Mouse (Mus musculus): ENCODE measurements around the gene Chrnb4. TPM values are rescaled to one million over a fixed set of nuclear protein-coding genes. Genes with fewer than 3 reads are reported as not detected.

Chrnb4 gene
- total and polyA plus RNA-seq, 3 experiments: 0.05 to 0.33 (median 0.08) TPM

DNA sequence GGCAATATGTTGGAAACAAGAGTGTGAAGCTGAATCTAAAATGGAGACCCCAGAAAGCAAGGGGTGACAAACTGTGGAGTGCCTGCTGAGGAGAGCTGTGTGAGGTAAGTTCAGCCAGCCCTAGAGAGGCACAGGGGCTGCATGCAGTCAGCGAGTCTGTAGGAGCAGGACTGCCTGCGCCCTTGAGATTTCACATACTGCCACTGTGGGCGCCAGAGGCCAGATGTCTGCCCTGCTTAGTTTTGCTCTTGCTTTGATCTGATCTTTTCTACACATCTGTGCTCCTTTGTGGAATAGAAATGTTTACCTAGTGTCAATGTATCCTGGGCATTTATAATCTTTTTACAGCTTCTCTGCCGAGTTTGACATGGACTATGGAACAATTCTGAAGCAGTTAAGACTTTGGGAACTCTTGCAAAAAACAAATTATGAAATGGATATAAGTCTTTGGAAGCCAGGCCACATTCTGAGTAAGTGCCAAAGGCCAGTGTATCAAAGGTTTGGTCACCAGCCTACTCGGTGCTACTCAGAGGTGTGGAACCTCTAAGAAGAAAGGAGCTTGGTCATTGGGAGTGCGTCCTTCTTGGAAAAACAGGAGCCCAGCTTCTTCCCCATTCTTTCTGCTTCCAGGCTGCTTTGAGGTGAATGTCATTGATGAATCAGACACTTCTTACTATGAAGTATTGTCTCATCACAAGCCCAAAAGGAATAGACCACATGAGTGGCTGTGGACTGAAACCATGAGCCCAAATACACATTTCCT is 37.8 kb downstream of the Chrnb4 start:
- WGBS: 44% methylated on average over 6 of the region's 6 CpGs
- 0 out of 2 replicates have a peak, but pooled peaks cover 3% of the 10 kb centered on the region for H3K27me3 ChIP-seq (ENCODE audit: control insufficient read depth, insufficient read depth, low read length)
- H3K36me3 ChIP-seq (ENCODE audit: control insufficient read depth, insufficient read depth, low read length): no peaks in the 10 kb centered on the region
- H3K27ac ChIP-seq: no peak overlapping the region
- intact Hi-C loops (cut with DNase I): no loop called here
- TF ChIP-seq CTCF (IDR thresholded peaks at IDR 0.05) (no peak), POLR2A (IDR thresholded peaks at IDR 0.05; ENCODE audit: insufficient read depth, low read depth, low read length) (no peak), EP300 (IDR thresholded peaks at IDR 0.05; ENCODE audit: insufficient read depth, low read depth, low read length) (no peak)
- no peak overlapping the region for H3K4me3 ChIP-seq
- H3K4me1 ChIP-seq (ENCODE audit: control insufficient read depth, insufficient read depth, low read length): no peaks in the 10 kb centered on the region
- no peak for DNase-seq
- no peak overlapping the region for H3K9ac ChIP-seq (ENCODE audit: low read depth, low read length)
- no peaks in the 10 kb centered on the region for H3K79me2 ChIP-seq (replicated peaks; ENCODE audit: control insufficient read depth, insufficient read depth, low read length)

DNA sequence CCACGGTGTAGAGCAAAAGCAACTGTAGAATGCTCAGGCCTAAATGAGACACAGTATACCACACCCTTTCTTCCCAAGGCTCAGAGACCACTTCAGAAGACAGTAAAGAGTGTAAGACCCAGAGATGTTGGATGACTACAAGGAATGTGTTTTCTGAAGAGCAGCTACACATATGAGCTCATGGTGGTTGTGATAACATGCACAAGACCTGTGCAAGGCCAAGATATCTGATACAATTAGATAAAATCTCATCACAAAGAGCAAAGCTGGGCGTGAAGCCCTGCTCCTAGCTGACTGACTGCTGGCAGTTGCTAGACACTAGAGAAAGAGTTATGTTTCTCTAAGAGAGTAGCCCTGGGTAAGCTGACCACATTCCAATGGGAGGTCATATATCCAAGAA is 38.9 kb downstream of the Chrnb4 start:
- Histone ChIP-seq H3K36me3 (ENCODE audit: control insufficient read depth, insufficient read depth, low read length) (no peaks in the 10 kb centered on the region), H3K4me1 (ENCODE audit: control insufficient read depth, insufficient read depth, low read length) (no peaks in the 10 kb centered on the region), H3K79me2 (replicated peaks; ENCODE audit: control insufficient read depth, insufficient read depth, low read length) (no peaks in the 10 kb centered on the region), H3K27ac (no peak overlapping the region), H3K27me3 (ENCODE audit: control insufficient read depth, insufficient read depth, low read length) (0 out of 2 replicates have a peak, but pooled peaks cover 3% of the 10 kb centered on the region), H3K4me3 (no peak overlapping the region), H3K9ac (ENCODE audit: low read depth, low read length) (no peak overlapping the region)
- intact Hi-C loops (cut with DNase I): no loop called here
- TF ChIP-seq CTCF (IDR thresholded peaks at IDR 0.05): no peak
- TF ChIP-seq EP300 (IDR thresholded peaks at IDR 0.05; ENCODE audit: insufficient read depth, low read depth, low read length): no peak
- TF ChIP-seq POLR2A (IDR thresholded peaks at IDR 0.05; ENCODE audit: insufficient read depth, low read depth, low read length): no peak
- no peak for DNase-seq
- 66% methylated on average over 2 of the region's 2 CpGs for WGBS

DNA sequence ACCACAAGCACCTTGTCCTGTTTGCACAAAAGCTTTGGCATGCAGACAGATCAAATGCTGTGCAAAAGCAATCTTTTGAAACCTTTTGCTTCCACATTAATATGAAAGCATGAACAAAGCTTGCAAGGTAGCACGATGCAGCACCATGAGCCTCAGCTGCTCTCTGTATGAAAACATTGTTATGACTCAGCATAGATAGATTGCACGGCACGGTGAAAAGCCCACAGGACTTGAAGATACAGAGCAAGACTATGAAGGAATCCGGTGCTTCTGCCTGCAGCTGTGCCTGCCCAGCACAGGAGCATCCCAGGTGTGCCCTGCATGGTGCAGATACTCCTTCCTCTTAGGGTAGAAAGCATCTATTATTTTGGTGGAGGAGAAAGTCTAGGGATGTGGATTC is 45.0 kb downstream of the Chrnb4 start:
- no peak for DNase-seq
- intact Hi-C loops (cut with DNase I): no loop called here
- no peak overlapping the region for H3K9ac ChIP-seq (ENCODE audit: low read depth, low read length)
- no peak overlapping the region for H3K4me3 ChIP-seq
- no peak for TF ChIP-seq EP300 (IDR thresholded peaks at IDR 0.05; ENCODE audit: insufficient read depth, low read depth, low read length)
- no peak for TF ChIP-seq CTCF (IDR thresholded peaks at IDR 0.05)
- TF ChIP-seq POLR2A (IDR thresholded peaks at IDR 0.05; ENCODE audit: insufficient read depth, low read depth, low read length): no peak
- no peaks in the 10 kb centered on the region for H3K36me3 ChIP-seq (ENCODE audit: control insufficient read depth, insufficient read depth, low read length)
- no peaks in the 10 kb centered on the region for H3K79me2 ChIP-seq (replicated peaks; ENCODE audit: control insufficient read depth, insufficient read depth, low read length)
- no peaks in the 10 kb centered on the region for H3K27me3 ChIP-seq (ENCODE audit: control insufficient read depth, insufficient read depth, low read length)
- no peaks in the 10 kb centered on the region for H3K4me1 ChIP-seq (ENCODE audit: control insufficient read depth, insufficient read depth, low read length)
- H3K27ac ChIP-seq: no peak overlapping the region
- WGBS: 71% methylated on average over 4 of the region's 4 CpGs

GRCm38 (mm10) chr9:54995645-54996044 is 52.9 kb downstream of the Chrnb4 start:
- no peak overlapping the region for H3K9ac ChIP-seq (ENCODE audit: low read depth, low read length)
- no peak for DNase-seq
- no peaks in the 10 kb centered on the region; the same call in 1 of the 2 replicates for H3K27me3 ChIP-seq (ENCODE audit: control insufficient read depth, insufficient read depth, low read length)
- no peak overlapping the region for H3K27ac ChIP-seq
- no peaks in the 10 kb centered on the region for H3K36me3 ChIP-seq (ENCODE audit: control insufficient read depth, insufficient read depth, low read length)
- H3K4me3 ChIP-seq: no peak overlapping the region
- 48% methylated on average over 3 of the region's 3 CpGs for WGBS
- no peaks in the 10 kb centered on the region for H3K4me1 ChIP-seq (ENCODE audit: control insufficient read depth, insufficient read depth, low read length)
- intact Hi-C loops (cut with DNase I): no loop called here
- H3K79me2 ChIP-seq (replicated peaks; ENCODE audit: control insufficient read depth, insufficient read depth, low read length): no peaks in the 10 kb centered on the region
- no peak for TF ChIP-seq EP300 (IDR thresholded peaks at IDR 0.05; ENCODE audit: insufficient read depth, low read depth, low read length)
- TF ChIP-seq CTCF (IDR thresholded peaks at IDR 0.05): no peak
- TF ChIP-seq POLR2A (IDR thresholded peaks at IDR 0.05; ENCODE audit: insufficient read depth, low read depth, low read length): no peak

DNA sequence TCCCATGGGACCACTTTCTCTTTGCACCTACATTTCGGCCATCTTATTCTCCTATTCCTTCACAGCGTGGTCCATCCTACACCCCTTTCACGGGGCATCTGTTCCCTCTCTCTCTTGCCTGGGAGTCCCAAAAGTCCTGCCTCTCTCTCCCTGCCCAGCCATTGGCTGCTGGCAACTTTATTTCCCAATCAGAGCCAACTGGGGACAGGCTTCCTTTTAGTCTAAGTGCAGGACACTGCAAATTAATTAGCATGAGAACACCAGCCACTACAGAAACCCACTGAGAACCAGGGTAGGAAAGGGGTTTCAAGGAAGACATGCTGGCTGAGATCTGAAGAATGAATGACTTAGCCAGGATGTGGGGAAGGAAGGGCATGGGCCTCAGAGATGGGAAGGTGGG is 54.2 kb downstream of the Chrnb4 start:
- no peak for DNase-seq
- Histone ChIP-seq H3K4me1 (ENCODE audit: control insufficient read depth, insufficient read depth, low read length) (no peaks in the 10 kb centered on the region), H3K27me3 (ENCODE audit: control insufficient read depth, insufficient read depth, low read length) (no peaks in the 10 kb centered on the region; the same call in 1 of the 2 replicates), H3K9ac (ENCODE audit: low read depth, low read length) (no peak overlapping the region), H3K79me2 (replicated peaks; ENCODE audit: control insufficient read depth, insufficient read depth, low read length) (no peaks in the 10 kb centered on the region), H3K36me3 (ENCODE audit: control insufficient read depth, insufficient read depth, low read length) (no peaks in the 10 kb centered on the region), H3K27ac (no peak overlapping the region), H3K4me3 (no peak overlapping the region)
- 62% methylated on average over 3 of the region's 3 CpGs for WGBS
- TF ChIP-seq POLR2A (IDR thresholded peaks at IDR 0.05; ENCODE audit: insufficient read depth, low read depth, low read length) (no peak), EP300 (IDR thresholded peaks at IDR 0.05; ENCODE audit: insufficient read depth, low read depth, low read length) (no peak), CTCF (IDR thresholded peaks at IDR 0.05) (no peak)
- intact Hi-C loops (cut with DNase I): no loop called here

DNA sequence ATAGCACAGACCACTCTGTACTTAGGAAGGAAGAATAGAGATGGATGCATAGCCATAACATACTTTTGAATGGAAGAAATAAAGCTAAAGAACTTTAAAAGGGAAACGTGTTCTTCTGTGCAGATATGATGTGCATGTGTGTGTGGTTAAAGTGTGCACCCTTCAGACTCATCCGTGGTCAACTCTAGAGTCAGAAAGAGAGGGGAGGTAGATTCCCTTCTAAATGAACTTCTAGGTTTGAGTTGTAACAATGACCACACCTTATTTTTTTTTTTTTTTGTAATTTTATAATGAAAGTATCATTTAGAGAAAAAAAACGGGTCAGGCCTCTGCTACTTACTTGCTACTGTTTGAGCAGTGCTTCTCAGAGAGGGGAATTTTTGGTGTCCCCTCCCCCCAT is 58.2 kb downstream of the Chrnb4 start:
- no peaks in the 10 kb centered on the region for H3K4me1 ChIP-seq (ENCODE audit: control insufficient read depth, insufficient read depth, low read length)
- H3K79me2 ChIP-seq (replicated peaks; ENCODE audit: control insufficient read depth, insufficient read depth, low read length): no peaks in the 10 kb centered on the region
- WGBS: 65% methylated on average over 3 of the region's 3 CpGs
- H3K4me3 ChIP-seq: no peak overlapping the region
- H3K36me3 ChIP-seq (ENCODE audit: control insufficient read depth, insufficient read depth, low read length): no peaks in the 10 kb centered on the region
- no peak overlapping the region for H3K9ac ChIP-seq (ENCODE audit: low read depth, low read length)
- no peak overlapping the region for H3K27ac ChIP-seq
- intact Hi-C loops (cut with DNase I): no loop called here
- no peak for DNase-seq
- TF ChIP-seq EP300 (IDR thresholded peaks at IDR 0.05; ENCODE audit: insufficient read depth, low read depth, low read length): no peak
- TF ChIP-seq CTCF (IDR thresholded peaks at IDR 0.05): no peak
- TF ChIP-seq POLR2A (IDR thresholded peaks at IDR 0.05; ENCODE audit: insufficient read depth, low read depth, low read length): no peak
- H3K27me3 ChIP-seq (ENCODE audit: control insufficient read depth, insufficient read depth, low read length): no peaks in the 10 kb centered on the region

Data from heart, adult 2 months (tissue).